Mouse (Mus musculus): ENCODE measurements around the gene Gm37240.

DNA sequence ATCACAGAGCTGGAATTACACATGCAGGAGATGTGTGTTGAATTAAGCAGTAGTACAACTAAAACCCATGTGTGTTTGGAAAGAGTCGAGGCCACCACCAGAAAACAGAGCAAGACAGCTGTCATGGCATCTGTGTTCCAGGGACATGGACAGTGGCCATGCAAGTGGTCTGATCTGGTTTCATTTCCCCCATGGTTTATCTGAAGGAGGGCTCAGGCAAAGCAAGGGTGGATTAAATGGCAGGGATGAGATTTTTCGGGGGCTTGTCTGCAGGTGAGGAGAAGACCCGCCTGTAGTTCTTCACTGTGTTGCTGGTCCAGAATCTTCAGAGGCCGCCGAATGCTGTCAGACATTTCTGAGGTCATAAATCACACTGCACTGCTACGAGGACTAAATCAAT, 539.3 kb downstream of the Gm37240 start:
- no peak for TF ChIP-seq POLR2A (IDR thresholded peaks at IDR 0.05; ENCODE audit: borderline replicate concordance, extremely low read depth, insufficient read depth, insufficient read length, poor library complexity, severe bottlenecking)
- TF ChIP-seq CTCF (IDR thresholded peaks at IDR 0.05; ENCODE audit: borderline replicate concordance, extremely low read depth, insufficient read depth, insufficient read length), result no peak
